Mouse (Mus musculus) stomach, embryonic 16.5 days (tissue): Measurements from ENCODE around the gene Llgl2. TPM values are rescaled to one million over a fixed set of nuclear protein-coding genes. Genes with fewer than 3 reads are reported as not detected.
A peak's percentile ranks its signal among the peaks of the same experiment; 100 is the strongest.

ENCODE experiments used
- ATAC-seq: fragments of 200-750 bp; cut with Nextera tagmentation; 2 replicates; pipeline ENCODE4 v1.8.0; 2017; ENCODE audit warnings: moderate number of reproducible peaks, moderate TSS enrichment; ENCODE audit not compliant: insufficient read depth, low FRiP score
- H3K27ac ChIP-seq: fragments of 300-500 bp; sonication (generic); 2 replicates; pipeline ENCODE4 v1.5.1; 2014; ENCODE audit warnings: low read length
- H3K27me3 ChIP-seq: fragments of 300-500 bp; sonication (generic); 2 replicates; pipeline ENCODE4 v1.6.1; 2014; ENCODE audit warnings: low read length, control low read depth, mixed read lengths; ENCODE audit not compliant: control insufficient read depth, insufficient read depth
- H3K36me3 ChIP-seq: fragments of 300-500 bp; sonication (generic); 2 replicates; pipeline ENCODE4 v1.6.1; 2014; ENCODE audit warnings: low read length; ENCODE audit not compliant: control insufficient read depth, insufficient read depth
- H3K4me1 ChIP-seq: fragments of 300-500 bp; sonication (generic); 2 replicates; pipeline ENCODE4 v1.6.1; 2014; ENCODE audit warnings: low read length, control low read depth, mixed read lengths; ENCODE audit not compliant: control insufficient read depth, insufficient read depth
- H3K4me2 ChIP-seq: fragments of 300-500 bp; sonication (generic); 2 replicates; pipeline ENCODE4 v1.6.1; 2014; ENCODE audit warnings: low read depth, low read length, mixed read lengths
- H3K4me3 ChIP-seq: fragments of 300-500 bp; sonication (generic); replicated peaks from 2 replicates; pipeline ENCODE4 v1.5.1; 2014; ENCODE audit warnings: mild to moderate bottlenecking, low read length
- H3K9ac ChIP-seq: fragments of 300-500 bp; sonication (generic); 2 replicates; pipeline ENCODE4 v1.6.1; 2014; ENCODE audit warnings: low read length
- H3K9me3 ChIP-seq: fragments of 300-500 bp; sonication (generic); replicated peaks from 2 replicates; pipeline ENCODE4 v1.6.1; 2016; ENCODE audit warnings: low read length, control low read depth; ENCODE audit not compliant: control insufficient read depth
- WGBS: fragments of 180-500 bp; shearing (Covaris S2); extraction: QIAGEN DNeasy Blood & Tissue Kit; methylation state at CpG from one replicate; pipeline ENCODE4 v1.1.7; 2014; 5-methylcytosine and 5-hydroxymethylcytosine counted together
- polyA plus RNA-seq: library from polyadenylated mRNA; unstranded; fragments of >200 nt; fragmentation: Nextera tagmentation; extraction: Ambion mirVana; gene quantifications from 2 replicates; pipeline ENCODE4 v1.2.1, GENCODE M21; 2015

Gene Llgl2
- polyA plus RNA-seq, 1 experiment from 2014 or later = 65.6 TPM

- peaks cover 18% of the 10 kb centered on the region for H3K36me3 ChIP-seq
- H3K9me3 ChIP-seq = no peaks in the 10 kb centered on the region
- no peak overlapping the region for H3K4me3 ChIP-seq
- H3K9ac ChIP-seq = no peak overlapping the region
- no peaks in the 10 kb centered on the region for H3K27me3 ChIP-seq
- no peak overlapping the region for H3K27ac ChIP-seq
- peaks cover 39% of the 10 kb centered on the region for H3K4me1 ChIP-seq
- H3K4me2 ChIP-seq = no peak overlapping the region
- 88% methylated on average over 10 of the region's 10 CpGs for WGBS
- no peak for ATAC-seq
These were observed 17.7 kb upstream of the Llgl2 start for GRCm38 (mm10) chr11:115806154-115806553.

- Histone ChIP-seq H3K4me2 (no peak overlapping the region), H3K27ac (no peak overlapping the region; the same call in 1 of the 2 replicates), H3K4me3 (no peak overlapping the region), H3K9me3 (no peaks in the 10 kb centered on the region), H3K27me3 (no peaks in the 10 kb centered on the region), H3K9ac (no peak overlapping the region), H3K36me3 (peaks cover 13% of the 10 kb centered on the region), H3K4me1 (peaks cover 50% of the 10 kb centered on the region)
- ATAC-seq = no peak
- 78% methylated on average over 6 of the region's 6 CpGs for WGBS
These were observed 16.5 kb upstream of the Llgl2 start for GRCm38 (mm10) chr11:115807306-115807705.

GRCm38 (mm10) chr11:115807971-115808370 is 15.9 kb upstream of the Llgl2 start:
- Histone ChIP-seq H3K9me3 (no peaks in the 10 kb centered on the region), H3K36me3 (peaks cover 12% of the 10 kb centered on the region), H3K4me1 (peaks cover 52% of the 10 kb centered on the region), H3K27ac (peak overlapping the region; percentile 71; the same call in 1 of the 2 replicates), H3K4me3 (no peak overlapping the region), H3K27me3 (no peaks in the 10 kb centered on the region), H3K4me2 (peak overlapping the region; percentile 89; the same call in 1 of the 2 replicates), H3K9ac (peak overlapping the region; percentile 49)
- 65% methylated on average over 11 of the region's 11 CpGs for WGBS
- no peak for ATAC-seq

- peak overlapping the region; percentile 34 for H3K9ac ChIP-seq
- H3K4me1 ChIP-seq = peaks cover 52% of the 10 kb centered on the region
- peaks cover 4% of the 10 kb centered on the region; the same call in 1 of the 2 replicates for H3K36me3 ChIP-seq
- peak overlapping the region; percentile 71 for H3K27ac ChIP-seq
- no peaks in the 10 kb centered on the region for H3K27me3 ChIP-seq
- 0 out of 2 replicates have a peak overlapping the region, but pooled peaks have one; percentile 5 for H3K4me3 ChIP-seq
- no peaks in the 10 kb centered on the region for H3K9me3 ChIP-seq
- H3K4me2 ChIP-seq = peak overlapping the region; percentile 89
- 12% methylated on average over 10 of the region's 10 CpGs for WGBS
- peak; percentile 8; the same call in 1 of the 2 replicates for ATAC-seq
These were observed 15.0 kb upstream of the Llgl2 start for GRCm38 (mm10) chr11:115808696-115809310.

GRCm38 (mm10) chr11:115809311-115809781 is 14.5 kb upstream of the Llgl2 start:
- peak overlapping the region; percentile 34 for H3K9ac ChIP-seq
- H3K4me3 ChIP-seq = 0 out of 2 replicates have a peak overlapping the region, but pooled peaks have one; percentile 5
- H3K27me3 ChIP-seq = no peaks in the 10 kb centered on the region
- H3K9me3 ChIP-seq = no peaks in the 10 kb centered on the region
- H3K4me2 ChIP-seq = peak overlapping the region; percentile 89
- peaks cover 4% of the 10 kb centered on the region; the same call in 1 of the 2 replicates for H3K36me3 ChIP-seq
- H3K4me1 ChIP-seq = peaks cover 55% of the 10 kb centered on the region
- WGBS = 56% methylated on average over 8 of the region's 8 CpGs
- ATAC-seq = no peak
- H3K27ac ChIP-seq = peak overlapping the region; percentile 71

- Histone ChIP-seq H3K9ac (peak overlapping the region; percentile 93), H3K27ac (peak overlapping the region; percentile 71), H3K36me3 (no peaks in the 10 kb centered on the region), H3K4me1 (peaks cover 58% of the 10 kb centered on the region), H3K4me2 (peak overlapping the region; percentile 89), H3K27me3 (no peaks in the 10 kb centered on the region), H3K4me3 (peak overlapping the region; percentile 92), H3K9me3 (no peaks in the 10 kb centered on the region)
- ATAC-seq = no peak
- WGBS = 42% methylated on average over 14 of the region's 14 CpGs
These were observed 13.5 kb upstream of the Llgl2 start for GRCm38 (mm10) chr11:115810377-115810776.

GRCm38 (mm10) chr11:115811381-115812093 is 12.3 kb upstream of the Llgl2 start:
- peaks cover 63% of the 10 kb centered on the region for H3K4me1 ChIP-seq
- no peaks in the 10 kb centered on the region for H3K27me3 ChIP-seq
- H3K27ac ChIP-seq = peak overlapping the region; percentile 78; the same call in 1 of the 2 replicates
- peak overlapping the region; percentile 93 for H3K9ac ChIP-seq
- H3K4me2 ChIP-seq = peak overlapping the region; percentile 89
- no peak for ATAC-seq
- no peaks in the 10 kb centered on the region for H3K9me3 ChIP-seq
- 72% methylated on average over 20 of the region's 20 CpGs for WGBS
- H3K4me3 ChIP-seq = peak overlapping the region; percentile 92
- H3K36me3 ChIP-seq = no peaks in the 10 kb centered on the region

- Histone ChIP-seq H3K4me1 (peaks cover 63% of the 10 kb centered on the region), H3K9me3 (no peaks in the 10 kb centered on the region), H3K36me3 (no peaks in the 10 kb centered on the region), H3K27ac (peak overlapping the region; percentile 78; the same call in 1 of the 2 replicates), H3K4me3 (peak overlapping the region; percentile 92), H3K27me3 (no peaks in the 10 kb centered on the region), H3K9ac (peak overlapping the region; percentile 93), H3K4me2 (peak overlapping the region; percentile 89)
- WGBS = 31% methylated on average over 7 of the region's 7 CpGs
- no peak for ATAC-seq
These were observed 11.8 kb upstream of the Llgl2 start for GRCm38 (mm10) chr11:115812095-115812494.
